Mouse (Mus musculus) stomach, embryonic 15.5 days (tissue): ENCODE measurements around the gene Cryzl1. TPM values are rescaled to one million over a fixed set of nuclear protein-coding genes. Genes with fewer than 3 reads are reported as not detected.
A peak's percentile ranks its signal among the peaks of the same experiment; 100 is the strongest.

ENCODE experiments used
- ATAC-seq: fragments of 200-750 bp; cut with Nextera tagmentation; 2 replicates; pipeline ENCODE4 v1.8.0; 2017; ENCODE audit warnings: low read depth, moderate number of reproducible peaks, moderate TSS enrichment; ENCODE audit not compliant: insufficient read depth, low FRiP score
- H3K27ac ChIP-seq: fragments of 300-500 bp; sonication (generic); 2 replicates; pipeline ENCODE4 v1.5.1; 2015; ENCODE audit warnings: mild to moderate bottlenecking, inconsistent platforms
- H3K27me3 ChIP-seq: fragments of 300-500 bp; sonication (generic); replicated peaks from 2 replicates; pipeline ENCODE4 v1.6.1; 2015; ENCODE audit warnings: inconsistent platforms
- H3K36me3 ChIP-seq: fragments of 300-500 bp; sonication (generic); 2 replicates; pipeline ENCODE4 v1.6.1; 2015; ENCODE audit warnings: inconsistent platforms
- H3K4me1 ChIP-seq: fragments of 300-500 bp; sonication (generic); 2 replicates; pipeline ENCODE4 v1.6.1; 2015; ENCODE audit warnings: inconsistent platforms
- H3K4me2 ChIP-seq: fragments of 300-500 bp; sonication (generic); 2 replicates; pipeline ENCODE4 v1.6.1; 2015; ENCODE audit warnings: mild to moderate bottlenecking, inconsistent platforms
- H3K4me3 ChIP-seq: fragments of 300-500 bp; sonication (generic); replicated peaks from 2 replicates; pipeline ENCODE4 v1.5.1; 2015; ENCODE audit warnings: inconsistent platforms
- H3K9ac ChIP-seq: fragments of 300-500 bp; sonication (generic); 2 replicates; pipeline ENCODE4 v1.6.1; 2015; ENCODE audit warnings: inconsistent platforms
- H3K9me3 ChIP-seq: fragments of 300-500 bp; sonication (generic); 2 replicates; pipeline ENCODE4 v1.6.1; 2016; ENCODE audit warnings: inconsistent platforms
- WGBS: fragments of 180-500 bp; shearing (Covaris S2); methylation state at CpG from one replicate; pipeline ENCODE4 v1.1.7; 2015; 5-methylcytosine and 5-hydroxymethylcytosine counted together
- polyA plus RNA-seq: library from polyadenylated mRNA; unstranded; fragments of >200 nt; fragmentation: Nextera tagmentation; extraction: Ambion mirVana; gene quantifications from 2 replicates; pipeline ENCODE4 v1.2.1, GENCODE M21; 2015

Cryzl1 gene
- polyA plus RNA-seq, 1 experiment from 2014 or later = 67.6 TPM

DNA sequence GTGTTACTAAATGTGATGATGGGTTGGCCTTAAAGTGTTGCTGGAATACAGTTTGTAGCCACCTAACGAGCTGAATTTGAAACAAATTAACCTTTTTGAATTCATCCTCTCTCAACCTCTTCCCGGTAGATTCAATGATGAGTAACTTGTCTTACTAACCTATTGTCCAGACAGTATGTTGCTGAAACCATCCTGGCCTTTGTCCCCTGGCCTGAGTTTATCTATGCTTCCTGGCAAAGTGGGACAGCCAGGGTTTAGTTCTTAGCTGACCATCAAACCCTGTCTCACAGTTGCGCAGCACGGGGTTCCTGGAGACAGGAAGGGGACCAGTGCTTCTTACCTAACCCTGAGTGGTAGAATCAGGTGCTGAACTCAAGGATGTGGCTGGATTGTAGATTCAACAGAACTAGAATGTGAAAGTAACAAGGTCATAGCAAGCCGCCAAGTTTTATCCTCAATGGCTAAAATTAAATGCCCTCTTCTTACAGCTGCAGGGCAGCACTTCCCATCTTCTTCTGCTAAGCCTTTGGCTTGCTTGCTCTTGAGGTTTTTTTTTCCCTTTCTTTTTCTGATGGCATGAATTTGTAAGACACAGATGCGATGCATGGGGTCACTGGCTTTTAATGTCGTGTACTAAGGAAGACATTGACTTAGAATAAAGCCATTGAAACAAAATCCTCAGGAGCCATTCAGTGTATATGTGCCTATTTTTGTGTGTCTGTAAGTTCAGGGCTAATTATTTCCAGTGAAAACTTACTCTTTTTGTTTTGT lies 7.5 kb upstream of the Cryzl1 start:
- no peaks in the 10 kb centered on the region for H3K36me3 ChIP-seq
- no peak overlapping the region for H3K27ac ChIP-seq
- no peaks in the 10 kb centered on the region for H3K9me3 ChIP-seq
- no peak for ATAC-seq
- H3K9ac ChIP-seq = no peak overlapping the region
- H3K27me3 ChIP-seq = no peaks in the 10 kb centered on the region
- WGBS = 82% methylated on average over 7 of the region's 7 CpGs
- H3K4me3 ChIP-seq = no peak overlapping the region
- peaks cover 10% of the 10 kb centered on the region for H3K4me1 ChIP-seq
- H3K4me2 ChIP-seq = no peak overlapping the region

DNA sequence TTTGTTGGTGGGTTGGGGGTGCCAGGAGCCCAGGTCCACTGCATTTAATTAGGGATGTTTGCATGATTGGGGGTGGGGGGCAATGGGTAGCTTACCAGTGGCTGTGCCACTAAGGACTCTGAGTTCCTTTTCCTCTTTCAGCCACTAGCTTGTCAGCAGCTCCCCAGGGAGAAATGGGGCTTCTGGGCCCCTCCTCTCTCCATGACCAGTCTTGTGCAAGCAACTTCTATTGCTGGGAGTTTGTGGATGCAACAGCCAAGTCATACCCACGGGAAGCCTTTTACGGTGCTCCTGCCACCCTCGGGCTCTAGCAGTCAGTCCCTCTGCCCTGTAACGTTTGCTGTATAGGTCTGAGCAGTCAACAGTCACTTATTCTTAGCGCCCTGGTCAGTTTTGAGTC lies 6.0 kb upstream of the Cryzl1 start:
- H3K9me3 ChIP-seq = no peaks in the 10 kb centered on the region
- H3K27ac ChIP-seq = no peak overlapping the region
- H3K4me2 ChIP-seq = no peak overlapping the region
- no peak overlapping the region for H3K4me3 ChIP-seq
- no peaks in the 10 kb centered on the region for H3K36me3 ChIP-seq
- no peak overlapping the region for H3K9ac ChIP-seq
- peaks cover 10% of the 10 kb centered on the region for H3K4me1 ChIP-seq
- 74% methylated on average over 5 of the region's 5 CpGs for WGBS
- no peaks in the 10 kb centered on the region for H3K27me3 ChIP-seq
- no peak for ATAC-seq

DNA sequence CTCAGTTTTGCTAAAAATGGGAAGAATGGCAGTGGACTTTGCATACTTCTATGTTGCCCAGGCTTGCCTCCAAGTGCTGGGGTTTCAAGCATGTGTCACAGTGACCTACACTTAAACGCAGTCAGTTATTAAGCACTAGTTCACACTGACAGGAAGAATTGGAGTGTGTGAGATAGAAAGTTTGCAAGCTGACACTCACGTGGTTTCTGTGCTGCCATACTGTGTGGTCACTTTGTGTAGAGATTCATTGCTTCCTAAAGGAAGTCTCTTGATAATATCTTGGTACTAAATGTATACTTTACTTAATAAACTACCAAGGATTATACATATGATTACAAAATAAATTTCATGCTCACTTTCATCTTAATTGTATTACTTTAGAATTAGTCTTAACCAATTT lies 4.0 kb upstream of the Cryzl1 start:
- no peaks in the 10 kb centered on the region for H3K27me3 ChIP-seq
- no peaks in the 10 kb centered on the region for H3K9me3 ChIP-seq
- no peak for ATAC-seq
- no peak overlapping the region for H3K9ac ChIP-seq
- H3K4me2 ChIP-seq = no peak overlapping the region
- peaks cover 10% of the 10 kb centered on the region for H3K4me1 ChIP-seq
- H3K36me3 ChIP-seq = no peaks in the 10 kb centered on the region
- H3K27ac ChIP-seq = no peak overlapping the region
- 81% methylated on average over 2 of the region's 2 CpGs for WGBS
- H3K4me3 ChIP-seq = no peak overlapping the region

DNA sequence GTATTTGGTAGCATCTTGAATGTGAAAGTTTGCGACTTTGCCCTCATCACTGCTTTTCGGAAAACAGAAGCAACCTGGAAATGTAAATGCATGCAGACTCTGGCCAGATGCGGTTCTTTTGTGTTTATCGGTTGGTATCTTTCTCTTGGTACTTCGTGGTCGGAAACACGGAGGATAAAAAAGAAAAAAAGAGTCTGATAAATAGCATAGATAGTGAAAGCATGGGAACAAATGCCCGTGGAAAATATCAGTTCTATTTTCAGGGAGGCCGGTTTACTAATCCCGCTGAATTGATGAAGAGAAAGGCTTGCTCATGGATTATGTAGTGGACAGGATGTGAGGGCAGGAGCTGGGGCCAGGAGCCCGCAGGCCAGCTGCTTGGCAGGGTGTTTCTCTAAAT lies 1.7 kb upstream of the Cryzl1 start:
- Histone ChIP-seq H3K4me1 (peaks cover 5% of the 10 kb centered on the region; the same call in 1 of the 2 replicates), H3K36me3 (no peaks in the 10 kb centered on the region), H3K27ac (peak overlapping the region; percentile 95; the same call in 1 of the 2 replicates), H3K27me3 (no peaks in the 10 kb centered on the region), H3K9me3 (no peaks in the 10 kb centered on the region), H3K9ac (no peak overlapping the region), H3K4me3 (peak overlapping the region; percentile 90), H3K4me2 (peak overlapping the region; percentile 75)
- 1% methylated on average over 11 of the region's 11 CpGs for WGBS
- no peak for ATAC-seq

DNA sequence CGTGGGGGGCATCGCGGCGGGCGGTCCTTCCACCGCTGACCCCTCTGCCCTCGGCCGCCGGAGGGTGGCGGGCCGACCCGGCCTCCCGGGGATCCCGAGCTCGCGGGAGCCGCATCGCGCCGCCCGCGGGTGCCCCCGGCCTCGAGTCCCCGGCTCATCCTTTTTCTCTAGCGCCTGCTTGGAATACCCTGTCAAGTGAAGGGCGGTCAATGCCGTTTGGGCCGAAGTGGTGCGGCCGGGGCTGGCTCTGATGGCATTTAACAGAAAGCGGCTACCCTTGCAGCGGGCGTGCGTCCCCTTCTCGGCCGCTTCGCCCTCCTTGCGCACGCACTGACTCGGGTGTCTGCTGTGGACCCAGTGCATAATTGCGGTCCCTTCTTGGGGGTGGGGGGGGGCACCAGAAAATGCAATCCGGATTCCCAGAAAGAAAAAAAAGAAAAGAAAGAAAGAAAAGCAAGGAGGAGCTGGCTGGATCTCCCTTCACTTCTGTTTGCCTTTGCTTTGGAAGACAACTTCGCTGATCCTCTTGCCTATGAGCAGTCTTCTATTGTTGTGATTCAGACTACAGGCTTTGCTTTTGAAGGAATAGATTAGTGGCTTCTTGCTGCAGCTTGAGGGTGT lies 1.2 kb upstream of the Cryzl1 start:
- peak overlapping the region; percentile 90 for H3K4me3 ChIP-seq
- H3K9me3 ChIP-seq = no peaks in the 10 kb centered on the region
- WGBS = under 1% methylated on average over 44 of the region's 44 CpGs
- no peaks in the 10 kb centered on the region for H3K27me3 ChIP-seq
- H3K27ac ChIP-seq = peak overlapping the region; percentile 95
- ATAC-seq = no peak
- H3K36me3 ChIP-seq = no peaks in the 10 kb centered on the region
- peaks cover 3% of the 10 kb centered on the region; the same call in 1 of the 2 replicates for H3K4me1 ChIP-seq
- peak overlapping the region; percentile 75 for H3K4me2 ChIP-seq
- H3K9ac ChIP-seq = peak overlapping the region; percentile 87

DNA sequence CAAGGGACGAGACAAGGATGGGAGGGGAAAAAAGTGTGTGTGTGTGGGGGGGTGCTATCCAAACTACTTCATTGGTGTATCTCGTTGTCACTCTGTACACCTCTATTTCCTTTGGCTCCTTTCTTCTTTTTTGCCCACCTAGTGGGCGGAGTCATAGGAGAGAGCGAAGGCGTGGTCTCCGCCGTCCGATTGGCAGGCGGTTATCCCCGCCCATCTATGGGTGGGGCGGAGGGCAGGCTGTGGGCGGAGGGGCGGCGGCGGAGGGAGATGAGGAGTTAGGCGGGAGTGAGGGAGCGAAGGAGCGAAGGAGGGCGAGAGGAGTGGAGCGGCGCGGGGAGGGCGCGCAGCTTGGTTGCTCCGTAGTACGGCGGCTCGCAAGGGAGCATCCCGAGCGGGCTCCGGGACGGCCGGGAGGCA lies 299 bp upstream of the Cryzl1 start, which contains the start of gene Itsn1:
Gene Itsn1 (plus strand): TSS at position 216 of the 417 bp plus-strand sequence.
- Histone ChIP-seq H3K4me3 (peak within 1 kb of the TSS; percentile 90), H3K4me2 (peak within 1 kb of the TSS; percentile 75), H3K4me1 (no peaks in the 10 kb centered on the region), H3K36me3 (no peaks in the 10 kb centered on the region), H3K9me3 (no peaks in the 10 kb centered on the region), H3K27ac (peak within 1 kb of the TSS; percentile 95), H3K9ac (peak within 1 kb of the TSS; percentile 87), H3K27me3 (no peaks in the 10 kb centered on the region)
- ATAC-seq = peak; percentile 92
- WGBS = 1% methylated on average over 31 of the region's 33 CpGs

DNA sequence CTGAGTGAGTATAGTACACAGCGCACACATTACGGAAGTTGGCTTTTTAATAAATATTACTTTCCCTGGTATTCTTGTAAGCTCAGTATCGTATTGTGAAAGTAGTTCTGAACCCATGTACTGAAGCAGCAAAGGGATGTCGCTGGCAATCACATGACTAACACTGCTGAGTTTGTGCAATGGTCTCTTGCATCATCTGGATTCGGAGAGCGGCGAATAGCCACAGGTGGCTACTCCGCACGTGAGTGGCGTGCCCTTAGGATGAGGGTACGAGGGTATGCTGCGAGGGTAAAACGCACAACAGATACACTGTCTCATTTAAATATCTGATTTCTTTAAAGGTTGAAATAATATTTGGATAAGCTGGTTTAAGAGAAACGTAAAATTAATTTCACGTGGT lies 1.3 kb downstream of the Cryzl1 start:
- H3K36me3 ChIP-seq = no peaks in the 10 kb centered on the region
- H3K4me1 ChIP-seq = no peaks in the 10 kb centered on the region
- H3K9me3 ChIP-seq = no peaks in the 10 kb centered on the region
- H3K4me2 ChIP-seq = peak overlapping the region; percentile 60
- H3K9ac ChIP-seq = 0 out of 2 replicates have a peak overlapping the region, but pooled peaks have one; percentile 30
- H3K4me3 ChIP-seq = peak overlapping the region; percentile 90
- H3K27ac ChIP-seq = peak overlapping the region; percentile 63
- H3K27me3 ChIP-seq = no peaks in the 10 kb centered on the region
- WGBS = 87% methylated on average over 15 of the region's 15 CpGs
- ATAC-seq = no peak

DNA sequence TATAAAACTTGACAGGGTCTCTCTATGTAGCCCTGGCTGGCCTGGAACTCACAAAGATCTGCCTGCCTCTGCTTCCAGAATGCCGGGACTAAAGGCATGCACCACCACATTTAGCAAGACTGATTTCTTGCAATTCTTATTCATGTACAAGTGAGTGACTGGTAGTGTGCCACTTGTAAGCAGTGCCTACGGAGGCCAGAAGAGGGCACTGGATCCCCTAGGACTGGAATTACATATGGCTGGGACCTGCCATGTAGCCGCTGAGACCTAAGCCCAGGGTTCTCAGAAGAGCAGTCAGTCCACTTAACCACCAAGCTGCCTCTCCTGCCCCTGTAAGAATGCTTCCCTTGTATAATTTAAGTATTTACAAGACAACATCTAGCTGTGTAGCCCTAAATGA lies 4.5 kb downstream of the Cryzl1 start:
- H3K27ac ChIP-seq = no peak overlapping the region
- H3K4me3 ChIP-seq = no peak overlapping the region
- H3K4me2 ChIP-seq = no peak overlapping the region
- H3K27me3 ChIP-seq = no peaks in the 10 kb centered on the region
- H3K9me3 ChIP-seq = no peaks in the 10 kb centered on the region
- WGBS = 55% methylated on average over 3 of the region's 3 CpGs
- H3K36me3 ChIP-seq = no peaks in the 10 kb centered on the region; the same call in 1 of the 2 replicates
- H3K9ac ChIP-seq = no peak overlapping the region
- no peak for ATAC-seq
- H3K4me1 ChIP-seq = no peaks in the 10 kb centered on the region

DNA sequence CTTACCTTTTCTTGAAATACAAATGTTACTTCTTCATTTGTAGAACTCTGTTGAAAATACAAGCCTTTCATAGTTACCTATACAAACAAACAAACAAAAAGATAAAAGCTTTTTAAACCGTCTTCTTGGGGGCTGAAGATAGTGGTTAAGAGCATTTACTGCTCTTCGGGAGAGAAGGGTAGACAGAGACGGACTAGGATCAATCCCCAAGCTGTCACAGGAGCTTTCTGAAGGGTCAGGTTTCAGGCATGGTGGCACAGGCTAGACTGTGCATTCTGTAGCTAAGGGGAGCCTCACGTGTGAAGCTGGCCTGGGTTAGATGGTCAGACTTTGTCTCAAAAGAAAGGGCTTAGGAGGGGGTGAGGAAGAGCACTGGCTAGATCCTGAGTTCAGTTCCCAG lies 11.4 kb downstream of the Cryzl1 start:
- Histone ChIP-seq H3K4me2 (no peak overlapping the region), H3K27ac (no peak overlapping the region), H3K9ac (no peak overlapping the region), H3K27me3 (no peaks in the 10 kb centered on the region), H3K4me1 (no peaks in the 10 kb centered on the region), H3K9me3 (no peaks in the 10 kb centered on the region), H3K4me3 (no peak overlapping the region), H3K36me3 (peaks cover 15% of the 10 kb centered on the region)
- ATAC-seq = no peak
- WGBS = 77% methylated on average over 4 of the region's 4 CpGs

DNA sequence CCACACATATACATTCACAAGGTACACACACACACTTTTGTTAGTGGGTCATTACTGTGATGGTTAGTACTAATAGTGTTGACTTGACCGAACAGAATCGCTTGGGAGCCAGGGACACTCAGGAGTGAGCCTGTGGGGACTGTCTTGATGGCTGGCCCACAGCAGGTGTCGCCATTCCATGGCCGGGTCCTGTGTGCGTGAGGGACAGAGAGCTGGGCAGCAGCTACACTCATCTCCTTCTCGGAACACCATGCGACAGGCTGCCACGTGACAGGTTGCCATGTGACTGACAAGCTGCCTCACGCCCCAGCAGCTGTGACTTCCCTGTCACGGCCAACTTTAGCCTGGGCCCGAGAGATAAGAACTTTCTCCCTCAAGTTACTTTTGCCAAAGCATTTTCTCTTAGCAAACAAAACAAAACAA lies 11.8 kb downstream of the Cryzl1 start:
- Histone ChIP-seq H3K4me3 (no peak overlapping the region), H3K36me3 (peaks cover 15% of the 10 kb centered on the region), H3K4me1 (no peaks in the 10 kb centered on the region), H3K4me2 (no peak overlapping the region), H3K9me3 (no peaks in the 10 kb centered on the region), H3K27me3 (no peaks in the 10 kb centered on the region), H3K9ac (no peak overlapping the region), H3K27ac (no peak overlapping the region)
- 77% methylated on average over 11 of the region's 11 CpGs for WGBS
- peak; percentile 93 for ATAC-seq

DNA sequence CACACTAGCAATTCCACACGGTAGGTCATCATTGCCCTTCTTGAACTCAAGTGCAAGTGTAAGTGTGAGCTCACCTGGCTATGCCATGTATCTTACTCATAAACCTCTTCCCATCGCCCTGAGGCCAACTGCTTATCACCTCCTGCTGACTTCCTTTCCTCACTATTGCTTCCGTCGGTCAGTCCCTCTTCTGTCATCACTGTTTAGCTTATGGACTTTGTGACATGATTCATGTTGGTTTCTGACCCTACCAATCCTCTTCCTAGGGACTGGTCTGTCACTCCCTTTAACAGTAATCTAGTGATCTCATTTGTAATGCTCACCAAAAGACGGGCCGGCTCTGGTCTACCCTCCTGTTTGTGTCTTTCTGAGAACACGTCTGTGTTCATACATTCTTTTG lies 18.5 kb downstream of the Cryzl1 start:
- no peak overlapping the region for H3K4me3 ChIP-seq
- 77% methylated on average over 7 of the region's 7 CpGs for WGBS
- ATAC-seq = no peak
- no peaks in the 10 kb centered on the region for H3K27me3 ChIP-seq
- H3K4me2 ChIP-seq = no peak overlapping the region
- peaks cover 25% of the 10 kb centered on the region; the same call in 1 of the 2 replicates for H3K36me3 ChIP-seq
- no peaks in the 10 kb centered on the region for H3K4me1 ChIP-seq
- no peak overlapping the region for H3K27ac ChIP-seq
- H3K9ac ChIP-seq = no peak overlapping the region
- H3K9me3 ChIP-seq = no peaks in the 10 kb centered on the region

DNA sequence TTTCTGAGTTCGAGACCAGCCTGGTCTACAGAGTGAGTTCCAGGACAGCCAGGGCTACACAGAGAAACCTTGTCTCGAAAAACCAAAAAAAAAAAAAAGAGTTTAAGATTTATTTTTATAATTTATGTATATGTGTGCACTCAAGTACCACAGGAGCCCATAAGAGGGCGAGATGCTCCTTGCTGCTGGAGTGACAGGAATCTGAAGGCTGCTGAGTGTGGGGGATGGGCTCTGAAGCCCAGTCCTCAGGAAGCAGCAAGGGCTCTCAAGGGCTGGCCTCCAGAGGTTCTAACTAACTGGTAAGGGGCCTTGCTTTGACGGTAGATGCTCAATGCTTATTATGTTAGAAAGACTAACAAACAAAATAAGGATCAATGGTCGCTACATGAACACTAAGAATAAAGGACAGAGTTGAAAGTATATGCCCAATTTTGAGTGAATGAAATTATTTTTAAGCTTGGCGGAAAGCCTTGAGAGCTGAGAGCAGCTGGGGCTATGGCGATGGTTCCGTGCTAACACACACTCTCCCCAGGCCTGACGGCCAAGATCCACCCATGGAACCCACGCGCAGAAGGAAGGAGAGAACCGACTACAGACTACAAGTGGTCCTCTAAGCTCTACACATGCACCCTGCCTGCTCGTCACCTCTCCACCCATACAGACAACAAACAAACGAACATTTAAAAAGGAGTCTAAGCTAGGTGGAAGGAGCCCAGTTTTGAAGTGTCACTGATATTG lies 24.0 kb downstream of the Cryzl1 start:
- peaks cover 5% of the 10 kb centered on the region; the same call in 1 of the 2 replicates for H3K4me1 ChIP-seq
- H3K36me3 ChIP-seq = 0 out of 2 replicates have a peak, but pooled peaks cover 25% of the 10 kb centered on the region
- no peak for ATAC-seq
- no peak overlapping the region for H3K9ac ChIP-seq
- no peaks in the 10 kb centered on the region for H3K9me3 ChIP-seq
- WGBS = 87% methylated on average over 14 of the region's 14 CpGs
- no peak overlapping the region for H3K4me3 ChIP-seq
- no peaks in the 10 kb centered on the region for H3K27me3 ChIP-seq
- H3K27ac ChIP-seq = no peak overlapping the region
- H3K4me2 ChIP-seq = no peak overlapping the region
